Mouse (Mus musculus): ENCODE results near the gene Cfap57.
"Not testable (repeated sequence)": the region's sequence is repeated elsewhere in the genome, so short reads cannot be mapped to it uniquely, and the experiment has no call there.

Cfap57 gene

GRCm38 (mm10) chr4:118518208-118518607 is 102.4 kb downstream of the Cfap57 start:
- no peak for DNase-seq (ENCODE audit: low read depth, low spot score)

- no peak for DNase-seq (ENCODE audit: low read depth, low spot score)
Observed at GRCm38 (mm10) chr4:118517497-118518146, 103.0 kb downstream of the Cfap57 start.

- DNase-seq (ENCODE audit: low read depth, low spot score) = no peak
Observed at GRCm38 (mm10) chr4:118516699-118517496, 103.7 kb downstream of the Cfap57 start.

GRCm38 (mm10) chr4:118509050-118509449 is 111.5 kb downstream of the Cfap57 start:
- no peak for DNase-seq (ENCODE audit: low read depth, low spot score)

- not testable (repeated sequence) for DNase-seq (ENCODE audit: low read depth, low spot score)
Observed at GRCm38 (mm10) chr4:118507171-118507570, 113.4 kb downstream of the Cfap57 start.

- no peak for DNase-seq (ENCODE audit: low read depth, low spot score)
Observed at GRCm38 (mm10) chr4:118505551-118505950, 115.0 kb downstream of the Cfap57 start.
